28 mouse cellular contexts compared by ENCODE assay signal in genomic region chr5:124746220-124746619, GRCm38 (mm10). TPM values are rescaled to one million over a fixed set of nuclear protein-coding genes. Genes with fewer than 3 reads are reported as not detected.
"Had no signal": no experiment of that assay in that cellular context is flagged by ENCODE, and none has a peak within 500 bp of the region (broad histone marks: within the 10 kb centered on the region; RNA-seq: fewer than 3 reads in every experiment).

No protein-coding gene starts in this region.

- H3K4me1 ChIP-seq: embryonic facial prominence, embryonic 10.5 days; embryonic facial prominence, embryonic 12.5 days; embryonic facial prominence, embryonic 13.5 days; embryonic facial prominence, embryonic 15.5 days; forebrain, embryonic 10.5 days; forebrain, embryonic 12.5 days; forebrain, embryonic 13.5 days; forebrain, embryonic 15.5 days had no signal

- H3K9me3 ChIP-seq: embryonic facial prominence, embryonic 13.5 days; forebrain, embryonic 15.5 days had no signal

- H3K4me2 ChIP-seq: embryonic facial prominence, embryonic 12.5 days; embryonic facial prominence, embryonic 13.5 days; embryonic facial prominence, embryonic 15.5 days; forebrain, embryonic 12.5 days; forebrain, embryonic 13.5 days; forebrain, embryonic 15.5 days had no signal

- DNase-seq: cerebellum, adult 2 months; cerebellum, adult 8-10 months; cerebellum, adult 9-10 months; cerebellum, adult 9-11 months; cerebellum, postnatal 10 days; cerebellum, postnatal 14 days; cerebellum, postnatal 25 days; cerebellum, postnatal 36 days; embryo, embryonic 11 days; forebrain, postnatal 0 days; gastrocnemius, adult 2 months; gastrocnemius, postnatal 10 days; gastrocnemius, postnatal 14 days; gastrocnemius, postnatal 25 days; gastrocnemius, postnatal 36 days had no signal

- H3K4me3 ChIP-seq: embryonic facial prominence, embryonic 10.5 days; embryonic facial prominence, embryonic 12.5 days; embryonic facial prominence, embryonic 13.5 days; embryonic facial prominence, embryonic 15.5 days; erythroblast, embryonic 14.5 days; forebrain, embryonic 10.5 days; forebrain, embryonic 12.5 days; forebrain, embryonic 13.5 days; forebrain, embryonic 15.5 days; gastrocnemius, adult 2 months had no signal

- H3K36me3 ChIP-seq: embryonic facial prominence, embryonic 10.5 days; embryonic facial prominence, embryonic 12.5 days; embryonic facial prominence, embryonic 13.5 days; embryonic facial prominence, embryonic 15.5 days; forebrain, embryonic 10.5 days; forebrain, embryonic 12.5 days; forebrain, embryonic 15.5 days had no signal

- H3K9ac ChIP-seq: embryonic facial prominence, embryonic 12.5 days; embryonic facial prominence, embryonic 13.5 days; embryonic facial prominence, embryonic 15.5 days; forebrain, embryonic 12.5 days; forebrain, embryonic 13.5 days; forebrain, embryonic 15.5 days; forebrain, postnatal 0 days had no signal

- H3K27ac ChIP-seq: embryonic facial prominence, embryonic 10.5 days; embryonic facial prominence, embryonic 12.5 days; embryonic facial prominence, embryonic 13.5 days; embryonic facial prominence, embryonic 15.5 days; forebrain, embryonic 10.5 days; forebrain, embryonic 12.5 days; forebrain, embryonic 13.5 days; forebrain, embryonic 15.5 days; gastrocnemius, adult 2 months had no signal

- H3K27me3 ChIP-seq: embryonic facial prominence, embryonic 12.5 days; embryonic facial prominence, embryonic 13.5 days; embryonic facial prominence, embryonic 15.5 days; forebrain, embryonic 12.5 days; forebrain, embryonic 13.5 days; forebrain, embryonic 15.5 days had no signal

- ATAC-seq: forebrain, embryonic 13.5 days; forebrain, embryonic 14.5 days; forebrain, embryonic 15.5 days; forebrain, embryonic 16.5 days; forebrain, postnatal 0 days had no signal

RNA-seq across cellular contexts. Expression of gene Dnah10, which starts 21.3 kb away (rescaled TPM):
- total RNA-seq: common myeloid progenitor, adult 5-6 weeks; granulocyte monocyte progenitor cell, adult 5-6 weeks had no signal
- polyA plus RNA-seq: forebrain, embryonic 10.5 days had no signal
